Mouse (Mus musculus) liver, embryonic 13.5 days (tissue): ENCODE results near the gene Lypd6b. TPM values are rescaled to one million over a fixed set of nuclear protein-coding genes. Genes with fewer than 3 reads are reported as not detected.

Experiments
- ATAC-seq: fragments of 200-750 bp; cut with Nextera tagmentation; 2 replicates; pipeline ENCODE4 v1.8.0; 2017; ENCODE audit warnings: low read depth, mild to moderate bottlenecking, moderate number of reproducible peaks, moderate library complexity
- DNase-seq: peaks from one replicate; pipeline ENCODE4 v3.0.0; 2022
- H3K27ac ChIP-seq: fragments of 300-500 bp; sonication (generic); 2 replicates; pipeline ENCODE4 v1.5.1; 2015; ENCODE audit warnings: moderate library complexity, mild to moderate bottlenecking, inconsistent platforms
- H3K27me3 ChIP-seq: fragments of 300-500 bp; sonication (generic); 2 replicates; pipeline ENCODE4 v1.6.1; 2015; ENCODE audit warnings: mild to moderate bottlenecking, inconsistent platforms
- H3K36me3 ChIP-seq: fragments of 300-500 bp; sonication (generic); 2 replicates; pipeline ENCODE4 v1.6.1; 2015; ENCODE audit warnings: mild to moderate bottlenecking, inconsistent platforms
- H3K4me1 ChIP-seq: fragments of 300-500 bp; sonication (generic); replicated peaks from 2 replicates; pipeline ENCODE4 v1.6.1; 2015; ENCODE audit warnings: inconsistent platforms
- H3K4me2 ChIP-seq: fragments of 300-500 bp; sonication (generic); 2 replicates; pipeline ENCODE4 v1.6.1; 2015; ENCODE audit warnings: inconsistent platforms, mild to moderate bottlenecking, moderate library complexity
- H3K4me3 ChIP-seq: fragments of 300-500 bp; sonication (generic); replicated peaks from 2 replicates; pipeline ENCODE4 v1.5.1; 2015; ENCODE audit warnings: mild to moderate bottlenecking, inconsistent platforms
- H3K9ac ChIP-seq: fragments of 300-500 bp; sonication (generic); 2 replicates; pipeline ENCODE4 v1.6.1; 2015; ENCODE audit warnings: mild to moderate bottlenecking, inconsistent platforms
- H3K9me3 ChIP-seq: fragments of 300-500 bp; sonication (generic); replicated peaks from 2 replicates; pipeline ENCODE4 v1.6.1; 2016; ENCODE audit warnings: inconsistent platforms
- WGBS: fragments of 180-500 bp; shearing (Covaris S2); methylation state at CpG from one replicate; pipeline ENCODE4 v1.1.7; 2015; ENCODE audit not compliant: insufficient replicate concordance; 5-methylcytosine and 5-hydroxymethylcytosine counted together
- polyA plus RNA-seq: library from polyadenylated mRNA; unstranded; fragments of >200 nt; fragmentation: Nextera tagmentation; extraction: Ambion mirVana; gene quantifications from 2 replicates; pipeline ENCODE4 v1.2.1, GENCODE M21; 2015

The Lypd6b gene
- polyA plus RNA-seq, 1 experiment from 2014 or later = not detected

DNA sequence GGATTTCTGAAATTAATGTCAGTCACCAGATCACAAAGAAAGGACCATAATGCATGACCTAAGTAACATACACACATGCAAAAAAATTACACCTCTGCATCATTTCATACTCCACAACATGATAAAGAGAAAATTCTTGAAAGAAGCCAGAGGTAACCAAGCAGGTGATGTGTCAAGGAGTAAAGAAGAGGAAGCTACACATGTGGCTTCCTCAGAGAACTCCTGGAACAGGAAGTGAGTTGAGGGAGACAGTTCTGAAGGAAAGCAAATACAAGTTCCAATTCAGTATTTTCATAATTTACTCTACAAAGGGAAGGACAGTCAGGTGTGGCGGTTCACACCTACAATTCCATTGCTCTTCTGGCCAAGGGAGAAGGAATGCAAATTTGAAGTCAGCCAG, 93.5 kb downstream of the Lypd6b start:
- WGBS = 63% methylated on average over 1 of the region's 1 CpGs
- Histone ChIP-seq H3K9ac (no peak overlapping the region), H3K4me2 (no peak overlapping the region), H3K36me3 (no peaks in the 10 kb centered on the region), H3K9me3 (no peaks in the 10 kb centered on the region), H3K4me3 (no peak overlapping the region), H3K4me1 (no peaks in the 10 kb centered on the region), H3K27ac (no peak overlapping the region), H3K27me3 (no peaks in the 10 kb centered on the region)
- ATAC-seq = no peak
- DNase-seq = no peak

DNA sequence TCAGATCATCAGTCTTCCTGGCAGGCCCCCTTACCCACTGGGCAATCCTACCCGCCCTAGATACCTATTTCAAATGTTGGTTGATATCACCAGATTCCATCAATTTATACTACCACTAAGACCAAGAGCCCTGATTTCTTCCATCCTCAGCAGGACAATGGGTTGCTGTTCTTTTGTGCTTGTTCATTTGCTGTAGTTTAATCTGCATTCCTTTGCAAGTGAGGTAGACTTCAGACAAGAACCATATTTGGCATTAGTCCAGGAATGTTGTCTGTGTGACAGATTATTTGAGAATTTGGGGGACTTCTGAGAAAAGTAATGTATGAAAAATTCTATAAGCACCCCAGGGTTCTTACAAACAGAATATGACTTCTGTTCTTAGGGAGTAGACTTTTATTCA, 95.0 kb downstream of the Lypd6b start:
- Histone ChIP-seq H3K4me1 (no peaks in the 10 kb centered on the region), H3K9me3 (no peaks in the 10 kb centered on the region), H3K27me3 (no peaks in the 10 kb centered on the region), H3K36me3 (no peaks in the 10 kb centered on the region), H3K4me2 (no peak overlapping the region), H3K27ac (no peak overlapping the region), H3K4me3 (no peak overlapping the region), H3K9ac (no peak overlapping the region)
- ATAC-seq (no peak), DNase-seq (no peak)
- WGBS = 68% methylated on average over 1 of the region's 1 CpGs

DNA sequence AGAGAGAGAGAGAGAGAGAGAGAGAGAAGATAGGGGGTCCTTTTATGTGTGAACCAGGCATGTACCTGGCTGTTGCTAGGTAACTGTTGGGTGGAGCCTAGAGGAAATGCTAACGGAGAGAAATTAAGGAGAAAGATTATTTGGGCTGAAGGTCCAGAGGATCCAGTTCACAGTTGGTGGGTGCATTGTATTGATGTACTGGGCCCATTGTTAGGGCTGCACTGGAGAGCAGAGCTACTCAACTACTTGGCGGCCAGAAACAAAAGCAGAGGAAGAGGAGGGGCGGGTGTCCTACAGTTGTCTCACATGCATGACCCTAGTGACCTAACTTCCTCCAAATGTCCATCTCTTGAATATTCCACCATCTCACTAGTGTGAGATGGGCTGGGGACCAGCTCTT, 96.5 kb downstream of the Lypd6b start:
- Histone ChIP-seq H3K4me3 (no peak overlapping the region), H3K27ac (no peak overlapping the region), H3K27me3 (no peaks in the 10 kb centered on the region), H3K9me3 (no peaks in the 10 kb centered on the region), H3K36me3 (no peaks in the 10 kb centered on the region), H3K9ac (no peak overlapping the region), H3K4me2 (no peak overlapping the region), H3K4me1 (no peaks in the 10 kb centered on the region)
- ATAC-seq = no peak
- DNase-seq = no peak
- WGBS = 51% methylated on average over 3 of the region's 3 CpGs

DNA sequence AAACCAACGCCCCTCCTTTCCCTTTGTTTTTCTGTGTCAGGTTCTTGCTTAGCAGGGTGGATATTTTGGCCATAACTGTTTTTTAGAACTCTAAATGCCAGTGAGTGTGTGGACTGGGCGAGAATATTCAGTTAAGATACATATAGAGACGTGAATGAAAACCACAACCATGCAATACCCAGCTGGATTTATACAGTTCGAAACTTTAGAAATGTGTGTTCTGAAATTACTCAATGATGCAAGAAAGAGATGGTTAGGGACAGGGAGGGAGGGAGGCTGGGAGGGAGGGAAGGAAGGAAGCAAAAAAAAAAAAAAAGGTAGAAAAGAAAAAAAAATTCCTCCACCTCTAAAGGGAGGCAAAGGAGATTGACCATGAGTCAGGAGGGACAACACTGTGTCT, 98.7 kb downstream of the Lypd6b start:
- no peak for DNase-seq
- Histone ChIP-seq H3K27ac (no peak overlapping the region), H3K9me3 (no peaks in the 10 kb centered on the region), H3K9ac (no peak overlapping the region), H3K4me3 (no peak overlapping the region), H3K4me1 (no peaks in the 10 kb centered on the region), H3K27me3 (no peaks in the 10 kb centered on the region), H3K36me3 (no peaks in the 10 kb centered on the region), H3K4me2 (no peak overlapping the region)
- 55% methylated on average over 4 of the region's 4 CpGs for WGBS
- no peak for ATAC-seq

DNA sequence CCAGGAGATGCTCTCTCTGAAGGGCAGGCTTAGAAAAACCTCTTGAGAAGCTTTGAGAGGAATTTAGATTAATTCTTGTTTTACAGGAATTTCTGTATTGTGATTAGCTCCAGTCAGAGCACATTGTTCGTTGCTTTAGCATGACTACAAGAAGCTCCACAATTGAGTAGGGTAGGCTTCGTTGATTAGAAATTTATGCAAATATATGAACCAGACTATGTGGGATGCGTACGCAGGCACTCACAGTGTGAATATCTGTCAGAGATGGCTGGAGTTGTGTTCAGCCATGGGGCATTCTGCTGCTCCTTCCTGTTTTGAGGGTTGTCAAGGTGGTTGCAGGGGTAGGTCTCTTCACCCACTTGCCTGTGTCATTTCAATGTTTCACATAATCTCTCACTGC, 100.9 kb downstream of the Lypd6b start:
- Histone ChIP-seq H3K4me3 (no peak overlapping the region), H3K4me2 (no peak overlapping the region), H3K27me3 (no peaks in the 10 kb centered on the region), H3K36me3 (no peaks in the 10 kb centered on the region), H3K27ac (no peak overlapping the region), H3K9me3 (no peaks in the 10 kb centered on the region), H3K4me1 (no peaks in the 10 kb centered on the region), H3K9ac (no peak overlapping the region)
- ATAC-seq (no peak), DNase-seq (no peak)
- 69% methylated on average over 4 of the region's 4 CpGs for WGBS

DNA sequence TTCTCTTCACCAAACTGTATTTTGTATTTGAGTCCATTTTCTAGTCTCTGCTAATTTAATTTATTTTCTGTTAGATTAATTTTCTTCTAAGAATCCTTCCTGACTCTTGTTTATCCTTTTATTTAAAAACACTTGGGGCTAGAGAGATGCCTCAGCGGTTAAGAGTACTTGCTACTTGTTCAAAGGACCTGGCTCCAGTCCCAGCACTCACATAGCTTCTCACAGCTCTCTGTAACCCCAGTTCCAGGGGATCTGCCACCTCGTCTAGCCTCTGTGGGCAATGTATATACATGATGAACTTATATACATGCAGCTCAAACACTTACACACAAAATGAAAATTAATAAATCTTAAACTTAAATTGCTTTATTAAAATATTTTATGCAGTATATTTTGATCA, 103.2 kb downstream of the Lypd6b start:
- Histone ChIP-seq H3K9me3 (no peaks in the 10 kb centered on the region), H3K27me3 (no peaks in the 10 kb centered on the region), H3K4me3 (no peak overlapping the region), H3K4me1 (no peaks in the 10 kb centered on the region), H3K4me2 (no peak overlapping the region), H3K9ac (no peak overlapping the region), H3K27ac (no peak overlapping the region), H3K36me3 (no peaks in the 10 kb centered on the region)
- DNase-seq = no peak
- no peak for ATAC-seq
- 42% methylated on average over 2 of the region's 2 CpGs for WGBS

DNA sequence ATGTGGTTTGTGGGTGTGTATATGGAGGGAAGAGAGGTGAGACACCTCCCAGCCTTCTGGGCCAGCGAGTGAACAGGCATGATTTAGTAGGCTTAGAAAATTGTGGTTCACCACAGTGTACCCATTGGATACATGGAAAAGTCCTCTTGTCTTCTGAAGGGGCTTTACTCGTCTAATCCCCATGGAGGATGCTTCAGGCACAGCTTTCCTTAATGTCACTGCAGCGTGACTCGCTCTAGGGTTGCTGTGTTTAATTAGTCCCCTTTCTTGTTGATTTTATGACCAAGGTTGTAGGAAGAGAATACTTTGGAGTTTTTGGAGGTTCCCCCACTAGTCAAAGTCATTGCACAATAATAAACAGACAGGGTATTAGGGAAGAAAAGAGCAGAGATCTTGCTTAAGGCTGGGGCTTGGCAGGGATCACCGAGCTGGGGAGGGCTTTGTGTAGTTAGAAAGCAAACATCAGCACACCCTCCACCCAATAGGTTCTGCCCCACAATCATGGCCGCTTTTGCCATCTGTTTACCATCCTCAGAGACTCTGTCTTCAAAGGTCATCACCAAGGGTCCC, 122.4 kb downstream of the Lypd6b start:
- no peak for DNase-seq
- Histone ChIP-seq H3K4me3 (no peak overlapping the region), H3K9me3 (no peaks in the 10 kb centered on the region), H3K27me3 (no peaks in the 10 kb centered on the region), H3K27ac (no peak overlapping the region), H3K4me1 (no peaks in the 10 kb centered on the region), H3K4me2 (no peak overlapping the region), H3K9ac (no peak overlapping the region), H3K36me3 (no peaks in the 10 kb centered on the region)
- WGBS = 53% methylated on average over 6 of the region's 6 CpGs
- ATAC-seq = no peak

DNA sequence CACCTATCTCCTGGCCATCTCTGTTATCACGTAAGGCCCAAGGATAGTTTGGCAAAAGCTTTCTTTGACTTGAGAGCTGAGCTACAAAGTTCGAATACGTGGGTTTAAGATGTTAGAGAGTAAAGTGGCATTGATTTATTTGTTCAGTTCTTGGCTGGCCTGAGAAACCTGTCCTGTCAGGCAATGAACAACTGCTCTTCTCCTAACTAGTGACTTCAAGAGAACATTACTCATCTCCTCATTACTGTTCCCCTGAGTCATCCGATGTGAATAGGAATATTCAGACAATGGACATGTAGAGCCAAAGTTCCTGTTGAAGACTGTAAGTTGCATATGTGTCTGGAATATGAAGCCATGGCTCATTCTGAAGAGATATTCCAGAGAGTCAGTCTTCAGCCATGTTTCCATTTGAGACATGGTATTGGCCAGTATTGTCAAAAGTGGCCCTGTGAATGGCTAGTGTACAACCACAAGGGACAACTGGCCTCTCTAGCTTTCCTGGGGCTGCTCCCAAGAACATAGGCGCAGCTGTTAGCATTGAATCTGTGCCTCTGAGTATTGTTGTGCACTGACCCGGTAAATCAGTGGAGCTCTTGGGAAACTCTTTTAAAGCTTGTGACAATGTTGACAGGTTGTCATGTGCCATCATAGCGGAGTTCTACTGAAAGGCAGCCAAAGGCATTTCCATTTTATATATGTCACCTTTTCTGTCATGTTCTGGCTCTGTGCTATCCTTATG, 124.0 kb downstream of the Lypd6b start:
- no peak overlapping the region for H3K9ac ChIP-seq
- no peak overlapping the region for H3K27ac ChIP-seq
- ATAC-seq (no peak), DNase-seq (no peak)
- 66% methylated on average over 7 of the region's 7 CpGs for WGBS
- no peak overlapping the region for H3K4me3 ChIP-seq
- H3K27me3 ChIP-seq = no peaks in the 10 kb centered on the region
- no peak overlapping the region for H3K4me2 ChIP-seq
- H3K36me3 ChIP-seq = no peaks in the 10 kb centered on the region
- no peaks in the 10 kb centered on the region for H3K4me1 ChIP-seq
- H3K9me3 ChIP-seq = no peaks in the 10 kb centered on the region

DNA sequence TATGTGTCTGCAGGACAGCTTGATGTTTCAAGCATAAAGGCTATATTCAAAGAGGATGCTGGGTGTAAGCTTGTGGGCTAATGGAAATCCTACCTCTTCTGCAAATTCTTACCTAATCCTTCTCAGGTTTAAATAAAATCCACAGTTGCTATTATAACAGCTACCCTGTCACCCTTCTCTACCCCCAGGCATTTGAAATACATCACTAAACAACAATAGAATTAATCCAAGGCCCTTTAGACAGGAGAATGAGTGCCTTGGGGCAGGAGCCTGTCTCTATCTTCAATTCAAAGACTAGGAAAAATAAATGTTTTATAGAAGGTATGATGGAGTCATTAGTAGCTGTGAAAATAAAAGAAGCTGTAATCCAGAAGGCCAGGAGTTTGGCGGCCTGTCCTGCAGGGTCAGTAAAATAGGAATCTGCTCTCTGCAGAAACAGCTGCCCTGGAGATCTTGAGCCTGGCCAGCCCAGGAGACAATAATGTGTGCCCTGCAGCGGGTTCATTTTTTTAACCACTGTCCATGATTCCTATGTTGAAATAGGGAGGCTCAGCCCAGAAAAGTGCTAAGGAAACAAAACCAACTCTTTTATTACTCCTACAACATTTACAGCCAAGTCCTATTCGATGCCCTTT, 124.9 kb downstream of the Lypd6b start:
- WGBS = 65% methylated on average over 3 of the region's 3 CpGs
- no peak overlapping the region for H3K4me2 ChIP-seq
- H3K36me3 ChIP-seq = no peaks in the 10 kb centered on the region
- ATAC-seq (no peak), DNase-seq (no peak)
- H3K27me3 ChIP-seq = no peaks in the 10 kb centered on the region
- no peak overlapping the region for H3K27ac ChIP-seq
- no peak overlapping the region for H3K4me3 ChIP-seq
- H3K9ac ChIP-seq = no peak overlapping the region
- no peaks in the 10 kb centered on the region for H3K4me1 ChIP-seq
- H3K9me3 ChIP-seq = no peaks in the 10 kb centered on the region

DNA sequence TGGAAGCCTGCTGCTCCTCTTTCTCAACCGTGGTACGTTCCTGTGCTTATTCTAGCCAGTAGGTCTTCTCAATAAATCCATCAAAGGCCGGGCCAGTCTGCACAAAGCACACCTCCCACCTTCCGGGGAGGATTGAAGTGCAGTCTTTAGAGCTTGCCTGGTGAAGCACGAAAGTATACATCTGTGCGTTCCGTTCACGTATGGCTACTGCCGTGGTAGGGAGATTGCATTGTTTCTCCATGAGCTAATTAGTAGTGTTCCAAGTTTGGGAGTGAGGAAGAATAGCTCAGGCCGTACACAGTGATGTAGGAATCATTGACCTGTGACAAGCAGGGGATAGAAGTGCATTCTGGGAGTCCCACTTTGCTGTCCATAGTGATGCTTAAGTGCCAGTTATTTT, 130.0 kb downstream of the Lypd6b start:
- WGBS = 67% methylated on average over 10 of the region's 10 CpGs

DNA sequence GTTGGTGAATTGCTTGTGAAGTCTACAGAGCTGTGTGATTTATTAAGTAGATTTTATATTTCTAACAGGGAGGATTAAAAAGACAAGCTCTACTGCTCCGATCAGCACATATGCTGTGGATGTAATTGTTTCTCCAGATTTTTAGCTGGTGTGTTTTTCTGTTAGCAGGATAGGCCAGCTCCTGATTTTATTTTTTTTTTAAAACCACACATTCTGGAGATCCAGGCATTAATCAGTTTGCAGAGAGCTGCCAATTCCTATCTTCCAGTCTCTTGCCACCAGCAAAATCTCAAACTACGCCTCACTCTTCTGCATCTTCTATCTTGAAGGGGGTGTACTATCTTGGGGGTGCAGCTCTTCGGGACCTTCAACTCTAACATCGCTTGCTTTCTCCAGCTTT, 130.6 kb downstream of the Lypd6b start:
- ATAC-seq (no peak), DNase-seq (no peak)
- Histone ChIP-seq H3K9me3 (no peaks in the 10 kb centered on the region), H3K4me2 (no peak overlapping the region), H3K27me3 (no peaks in the 10 kb centered on the region), H3K4me1 (no peaks in the 10 kb centered on the region), H3K9ac (no peak overlapping the region), H3K36me3 (no peaks in the 10 kb centered on the region), H3K4me3 (no peak overlapping the region), H3K27ac (no peak overlapping the region)
- 61% methylated on average over 4 of the region's 4 CpGs for WGBS

More for the DNA sequence above, 130.0 kb downstream of the Lypd6b start:
- DNase-seq (no peak), ATAC-seq (no peak)
- Histone ChIP-seq H3K4me1 (no peaks in the 10 kb centered on the region), H3K4me2 (no peak overlapping the region), H3K27ac (no peak overlapping the region), H3K4me3 (no peak overlapping the region), H3K36me3 (no peaks in the 10 kb centered on the region), H3K9me3 (no peaks in the 10 kb centered on the region), H3K9ac (no peak overlapping the region), H3K27me3 (no peaks in the 10 kb centered on the region)

DNA sequence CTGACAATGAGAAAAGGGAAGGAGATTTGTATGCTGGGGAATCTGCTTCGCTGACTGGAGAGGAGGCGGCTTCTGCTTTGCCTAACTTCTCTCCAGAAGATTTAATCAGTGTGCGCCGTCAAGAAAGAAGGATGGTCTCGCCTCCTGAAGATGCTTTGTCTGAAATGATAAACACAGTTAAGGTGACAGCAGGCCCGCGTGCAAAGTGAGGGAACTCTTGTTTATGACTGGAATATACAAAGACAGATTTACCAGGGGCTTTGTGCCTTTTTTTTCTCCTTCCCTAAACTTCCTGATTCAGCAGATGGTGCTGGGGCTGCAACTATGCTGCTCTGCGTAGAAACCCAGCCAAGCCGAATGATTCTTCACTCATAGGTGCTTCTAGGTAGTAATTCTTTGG, 131.2 kb downstream of the Lypd6b start:
- Histone ChIP-seq H3K4me2 (no peak overlapping the region), H3K4me1 (no peaks in the 10 kb centered on the region), H3K9me3 (no peaks in the 10 kb centered on the region), H3K27ac (no peak overlapping the region), H3K9ac (no peak overlapping the region), H3K4me3 (no peak overlapping the region), H3K27me3 (no peaks in the 10 kb centered on the region), H3K36me3 (no peaks in the 10 kb centered on the region)
- 34% methylated on average over 9 of the region's 9 CpGs for WGBS
- ATAC-seq = no peak
- DNase-seq = no peak
